Mouse (Mus musculus) intestine, embryonic 15.5 days (tissue): ENCODE measurements around the gene Cd83. TPM values are rescaled to one million over a fixed set of nuclear protein-coding genes. Genes with fewer than 3 reads are reported as not detected.

Source experiments
- ATAC-seq: fragments of 200-750 bp; cut with Nextera tagmentation; 2 replicates; pipeline ENCODE4 v1.8.0; 2017; ENCODE audit warnings: moderate TSS enrichment, moderate library complexity
- H3K27ac ChIP-seq: fragments of 300-500 bp; sonication (generic); 2 replicates; pipeline ENCODE4 v1.5.1; 2015; ENCODE audit warnings: mild to moderate bottlenecking, inconsistent platforms
- H3K27me3 ChIP-seq: fragments of 300-500 bp; sonication (generic); replicated peaks from 2 replicates; pipeline ENCODE4 v1.6.1; 2015; ENCODE audit warnings: inconsistent platforms
- H3K36me3 ChIP-seq: fragments of 300-500 bp; sonication (generic); 2 replicates; pipeline ENCODE4 v1.6.1; 2015; ENCODE audit warnings: inconsistent platforms
- H3K4me1 ChIP-seq: fragments of 300-500 bp; sonication (generic); replicated peaks from 2 replicates; pipeline ENCODE4 v1.6.1; 2015; ENCODE audit warnings: inconsistent platforms
- H3K4me2 ChIP-seq: fragments of 300-500 bp; sonication (generic); replicated peaks from 2 replicates; pipeline ENCODE4 v1.6.1; 2015; ENCODE audit warnings: mild to moderate bottlenecking, inconsistent platforms
- H3K4me3 ChIP-seq: fragments of 300-500 bp; sonication (generic); replicated peaks from 2 replicates; pipeline ENCODE4 v1.5.1; 2015; ENCODE audit warnings: inconsistent platforms
- H3K9ac ChIP-seq: fragments of 300-500 bp; sonication (generic); 2 replicates; pipeline ENCODE4 v1.6.1; 2015; ENCODE audit warnings: inconsistent platforms
- H3K9me3 ChIP-seq: fragments of 300-500 bp; sonication (generic); 2 replicates; pipeline ENCODE4 v1.6.1; 2016; ENCODE audit warnings: inconsistent platforms
- WGBS: fragments of 180-500 bp; shearing (Covaris S2); methylation state at CpG from one replicate; pipeline ENCODE4 v1.1.7; 2015; 5-methylcytosine and 5-hydroxymethylcytosine counted together
- polyA plus RNA-seq: library from polyadenylated mRNA; unstranded; fragments of >200 nt; fragmentation: Nextera tagmentation; extraction: Ambion mirVana; gene quantifications from 2 replicates; pipeline ENCODE4 v1.2.1, GENCODE M21; 2015

Cd83 gene
- polyA plus RNA-seq, 1 experiment from 2014 or later: 9.1 TPM

DNA sequence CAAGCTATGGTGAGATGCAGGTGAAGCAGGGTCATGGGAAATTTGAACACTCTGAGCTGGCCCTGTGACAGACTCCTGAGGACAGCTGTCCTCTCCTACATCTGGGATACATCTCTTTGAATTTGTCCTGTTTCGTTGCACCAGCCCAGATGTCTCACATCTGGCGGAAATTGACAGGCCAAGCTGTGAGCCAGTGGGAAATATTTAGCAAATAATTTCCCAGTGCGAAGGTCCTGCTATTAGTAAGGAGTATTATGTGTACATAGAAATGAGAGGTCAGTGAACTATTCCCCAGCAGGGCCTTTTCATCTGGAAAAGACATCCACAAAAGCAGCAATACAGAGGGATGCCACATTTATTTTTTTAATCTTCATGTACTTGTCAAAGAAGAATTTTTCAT is 17.4 kb downstream of the Cd83 start:
- ATAC-seq: no peak
- H3K4me2 ChIP-seq: no peak overlapping the region
- WGBS: 54% methylated on average over 3 of the region's 3 CpGs

DNA sequence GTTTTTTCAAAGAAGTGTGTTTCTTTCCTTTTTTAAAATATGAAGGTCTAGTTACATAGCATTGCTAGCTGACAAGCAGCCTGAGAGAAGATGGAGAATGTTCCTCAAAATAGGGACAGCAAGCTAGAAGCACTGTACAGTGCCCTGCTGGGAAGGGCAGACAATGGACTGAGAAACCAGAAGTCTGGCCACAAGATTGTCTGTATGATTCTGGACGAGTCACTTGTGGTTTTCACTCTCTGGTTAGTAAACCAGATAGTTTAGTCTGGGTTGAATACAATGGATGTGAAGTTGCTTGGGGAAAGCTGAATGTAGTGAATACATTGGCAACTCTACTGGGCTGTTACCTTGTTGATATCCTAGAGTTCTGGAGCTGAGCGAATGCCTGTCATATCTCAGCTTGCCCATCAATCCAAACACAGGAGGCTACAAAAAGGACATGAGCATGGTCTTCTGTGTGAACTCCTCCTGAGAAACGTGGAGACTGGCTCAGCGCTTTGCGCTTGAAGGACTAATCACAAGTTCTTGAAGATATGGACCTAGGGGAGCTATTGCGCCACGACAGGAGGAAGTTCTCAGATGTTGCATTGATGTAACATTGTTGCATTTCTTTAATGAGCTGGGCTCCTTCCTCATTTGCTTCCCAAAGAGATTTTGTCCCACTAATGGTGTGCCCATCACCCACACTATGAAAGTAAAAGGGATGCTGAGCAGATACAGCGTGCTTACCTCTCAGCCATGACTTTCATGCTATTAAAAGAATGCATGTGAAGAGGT is 18.0 kb downstream of the Cd83 start:
- H3K36me3 ChIP-seq: no peaks in the 10 kb centered on the region
- no peak for ATAC-seq
- no peaks in the 10 kb centered on the region for H3K9me3 ChIP-seq
- no peaks in the 10 kb centered on the region for H3K27me3 ChIP-seq
- H3K4me1 ChIP-seq: peaks cover 4% of the 10 kb centered on the region; the same call in 1 of the 2 replicates
- H3K27ac ChIP-seq: no peak overlapping the region
- H3K4me2 ChIP-seq: no peak overlapping the region
- H3K9ac ChIP-seq: no peak overlapping the region
- H3K4me3 ChIP-seq: no peak overlapping the region
- WGBS: 81% methylated on average over 8 of the region's 8 CpGs

More for the DNA sequence above, 17.4 kb downstream of the Cd83 start:
- no peak overlapping the region for H3K27ac ChIP-seq
- no peaks in the 10 kb centered on the region for H3K9me3 ChIP-seq
- H3K36me3 ChIP-seq: no peaks in the 10 kb centered on the region
- H3K9ac ChIP-seq: no peak overlapping the region
- no peak overlapping the region for H3K4me3 ChIP-seq
- H3K4me1 ChIP-seq: peaks cover 3% of the 10 kb centered on the region; the same call in 1 of the 2 replicates
- H3K27me3 ChIP-seq: no peaks in the 10 kb centered on the region

DNA sequence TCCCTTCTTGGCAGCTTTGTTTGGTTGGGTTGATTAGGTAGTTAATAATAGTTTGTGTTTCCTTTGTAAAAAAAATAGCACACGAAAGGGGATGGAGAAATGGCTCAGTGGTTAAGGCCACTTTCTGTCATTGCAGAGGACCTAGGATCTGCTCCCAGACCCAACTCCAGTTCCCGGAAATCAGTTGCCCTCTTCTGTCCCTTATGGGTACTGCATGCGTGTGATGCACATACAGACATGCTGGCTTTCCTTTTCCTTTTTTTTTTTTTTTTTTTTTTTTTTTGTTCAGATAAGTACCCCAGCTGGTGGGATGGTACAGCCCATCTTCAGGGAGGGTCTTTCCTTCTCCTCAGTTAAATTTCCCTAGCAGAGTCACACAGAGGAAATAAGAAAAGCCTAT is 20.1 kb downstream of the Cd83 start:
- H3K27ac ChIP-seq: no peak overlapping the region
- WGBS: 90% methylated on average over 3 of the region's 3 CpGs
- H3K4me1 ChIP-seq: peaks cover 4% of the 10 kb centered on the region; the same call in 1 of the 2 replicates
- H3K9ac ChIP-seq: no peak overlapping the region
- no peak overlapping the region for H3K4me3 ChIP-seq
- no peaks in the 10 kb centered on the region for H3K9me3 ChIP-seq
- H3K36me3 ChIP-seq: no peaks in the 10 kb centered on the region
- no peak overlapping the region for H3K4me2 ChIP-seq
- H3K27me3 ChIP-seq: no peaks in the 10 kb centered on the region
- no peak for ATAC-seq

DNA sequence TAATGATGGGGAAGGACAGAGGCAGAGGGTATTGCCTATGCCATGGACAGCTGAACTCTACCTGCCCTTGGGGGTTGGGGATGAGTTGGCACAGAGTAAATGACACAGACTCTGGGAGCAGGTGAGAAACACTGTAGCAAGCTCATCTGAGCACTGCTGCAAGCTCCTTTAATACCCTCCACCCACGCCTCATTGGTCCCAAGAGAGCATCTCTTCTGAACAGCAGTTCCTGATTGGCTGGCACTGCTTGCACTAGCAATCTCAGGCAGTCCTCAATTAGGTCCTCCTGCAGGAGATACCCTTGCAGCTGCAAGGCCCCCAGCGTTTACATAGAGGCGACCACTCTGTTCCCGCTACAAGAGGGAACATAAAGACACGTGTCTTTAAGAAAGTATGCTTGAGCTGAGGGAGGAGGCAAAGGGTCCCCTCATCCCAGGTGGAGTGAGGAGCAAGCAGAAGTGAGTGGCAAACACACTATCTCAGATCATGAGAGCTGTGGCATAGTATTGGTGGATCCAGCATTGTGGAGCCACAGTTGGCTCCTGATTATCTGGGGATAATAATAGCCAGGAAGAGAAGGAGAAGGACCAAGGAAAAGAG is 20.7 kb downstream of the Cd83 start:
- 82% methylated on average over 5 of the region's 5 CpGs for WGBS
- no peak overlapping the region for H3K4me3 ChIP-seq
- H3K9me3 ChIP-seq: no peaks in the 10 kb centered on the region
- H3K27ac ChIP-seq: no peak overlapping the region
- no peak overlapping the region for H3K9ac ChIP-seq
- H3K4me2 ChIP-seq: no peak overlapping the region
- H3K27me3 ChIP-seq: no peaks in the 10 kb centered on the region
- ATAC-seq: no peak
- peaks cover 4% of the 10 kb centered on the region; the same call in 1 of the 2 replicates for H3K4me1 ChIP-seq
- H3K36me3 ChIP-seq: no peaks in the 10 kb centered on the region

DNA sequence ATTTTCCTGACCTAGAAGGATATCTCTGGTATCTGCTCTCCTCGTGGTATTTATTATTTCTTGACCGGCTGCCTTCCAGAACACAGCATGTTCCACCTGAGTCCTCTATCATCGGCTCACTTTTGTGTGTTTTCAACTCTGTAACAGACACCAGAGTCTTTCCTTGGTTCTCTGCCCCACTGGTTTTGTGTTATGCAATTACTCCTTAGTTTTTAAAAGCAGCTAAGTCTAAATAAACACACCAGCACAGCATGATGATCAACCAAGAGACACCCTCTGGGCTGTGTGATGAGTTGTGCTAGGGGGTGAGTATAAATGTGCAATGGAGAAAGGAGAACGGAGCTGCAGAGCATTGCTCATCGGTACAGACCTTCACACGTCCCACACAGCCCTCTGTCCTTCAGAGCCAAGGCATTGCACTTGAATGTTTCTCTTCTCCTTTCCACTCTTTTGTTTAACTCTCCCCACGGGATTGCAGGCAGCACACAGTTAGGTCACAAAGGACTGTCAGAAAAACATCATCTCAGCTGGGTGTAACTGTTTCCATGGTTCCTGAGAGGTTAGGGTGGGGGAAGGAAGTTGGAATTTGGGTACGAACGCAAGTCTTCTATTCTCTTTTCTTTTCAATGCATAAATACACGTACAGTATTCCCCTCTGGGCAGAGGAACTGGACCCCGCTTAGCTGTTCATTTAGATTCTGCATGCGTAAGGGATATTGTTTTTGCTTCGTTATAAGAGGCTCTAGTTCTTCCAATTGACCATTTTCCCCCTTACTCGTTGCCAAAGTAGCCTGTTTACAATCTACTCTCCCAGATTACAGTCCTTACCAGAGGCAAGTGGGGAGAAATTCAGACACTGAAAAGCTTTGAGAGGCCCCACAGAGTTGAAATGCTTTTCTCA is 22.0 kb downstream of the Cd83 start:
- no peak overlapping the region for H3K9ac ChIP-seq
- H3K4me3 ChIP-seq: no peak overlapping the region
- peaks cover 4% of the 10 kb centered on the region; the same call in 1 of the 2 replicates for H3K4me1 ChIP-seq
- no peak overlapping the region for H3K27ac ChIP-seq
- ATAC-seq: no peak
- H3K4me2 ChIP-seq: no peak overlapping the region
- no peaks in the 10 kb centered on the region for H3K9me3 ChIP-seq
- H3K36me3 ChIP-seq: no peaks in the 10 kb centered on the region
- H3K27me3 ChIP-seq: no peaks in the 10 kb centered on the region
- WGBS: 68% methylated on average over 14 of the region's 14 CpGs

DNA sequence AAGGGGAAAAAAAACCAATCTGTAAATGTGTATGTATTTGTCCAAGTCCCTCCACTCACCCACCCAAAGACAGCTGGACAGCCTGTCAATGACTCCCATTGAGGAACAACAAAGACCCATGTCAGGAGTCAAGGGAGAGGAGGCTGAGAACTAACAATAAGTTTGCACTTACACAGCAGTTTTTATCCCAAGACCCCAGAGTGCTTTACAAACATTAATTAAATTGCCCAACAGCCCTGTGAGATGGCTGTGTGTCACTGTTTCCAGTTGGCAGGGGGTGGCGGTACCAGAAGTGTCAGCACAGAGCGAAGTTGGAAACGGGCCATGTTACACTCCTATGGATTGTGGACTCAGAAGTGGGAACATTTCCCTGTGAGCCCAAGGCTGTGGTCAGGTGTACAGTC is 22.7 kb downstream of the Cd83 start:
- peaks cover 4% of the 10 kb centered on the region; the same call in 1 of the 2 replicates for H3K4me1 ChIP-seq
- WGBS: 76% methylated on average over 3 of the region's 3 CpGs
- ATAC-seq: no peak
- H3K27ac ChIP-seq: no peak overlapping the region
- H3K4me2 ChIP-seq: no peak overlapping the region
- no peaks in the 10 kb centered on the region for H3K36me3 ChIP-seq
- no peaks in the 10 kb centered on the region for H3K9me3 ChIP-seq
- H3K27me3 ChIP-seq: no peaks in the 10 kb centered on the region
- H3K4me3 ChIP-seq: no peak overlapping the region
- H3K9ac ChIP-seq: no peak overlapping the region

DNA sequence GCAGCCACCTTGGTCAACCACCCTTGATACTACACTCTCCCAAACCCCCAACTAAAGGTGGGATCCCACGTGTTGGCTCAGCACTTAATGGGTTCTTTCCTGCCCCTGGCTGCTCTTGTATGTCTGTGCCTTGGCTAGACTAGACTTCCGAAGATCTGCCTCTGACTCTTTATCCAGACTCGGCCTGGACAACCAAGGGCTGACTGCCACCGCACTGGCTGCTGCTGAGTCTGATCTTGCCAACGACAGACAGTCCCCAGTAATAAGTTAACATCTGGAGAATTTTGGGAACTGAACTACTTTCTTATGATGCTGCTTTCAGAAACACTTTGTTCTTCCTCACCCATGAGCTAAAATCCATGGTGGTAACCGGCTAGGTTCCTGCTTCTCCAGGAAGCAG is 26.0 kb downstream of the Cd83 start:
- Histone ChIP-seq H3K4me2 (no peak overlapping the region), H3K4me3 (no peak overlapping the region), H3K27ac (no peak overlapping the region), H3K36me3 (no peaks in the 10 kb centered on the region), H3K27me3 (no peaks in the 10 kb centered on the region), H3K4me1 (peaks cover 4% of the 10 kb centered on the region; the same call in 1 of the 2 replicates), H3K9ac (no peak overlapping the region), H3K9me3 (no peaks in the 10 kb centered on the region)
- ATAC-seq: no peak
- WGBS: 83% methylated on average over 6 of the region's 6 CpGs

DNA sequence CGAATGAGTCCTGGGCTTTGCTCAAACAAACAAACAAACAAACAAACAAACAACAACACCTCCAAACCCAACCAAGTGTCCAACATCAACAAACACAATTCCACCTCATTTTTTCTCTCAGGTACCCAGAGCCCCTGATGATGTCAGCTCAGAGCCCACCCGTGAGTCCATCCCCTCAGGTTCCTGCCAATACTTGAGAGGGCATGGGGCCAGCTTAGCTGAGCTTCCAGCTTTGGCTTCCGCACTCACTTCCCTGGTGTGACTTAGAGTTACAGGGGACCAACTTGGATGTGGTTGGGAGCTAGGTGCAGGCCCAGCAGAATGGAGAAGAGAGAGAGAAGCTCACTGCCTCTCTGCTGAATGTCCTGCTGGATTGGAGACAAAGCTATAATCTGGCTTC is 27.3 kb downstream of the Cd83 start:
- 89% methylated on average over 3 of the region's 3 CpGs for WGBS
- ATAC-seq: no peak

DNA sequence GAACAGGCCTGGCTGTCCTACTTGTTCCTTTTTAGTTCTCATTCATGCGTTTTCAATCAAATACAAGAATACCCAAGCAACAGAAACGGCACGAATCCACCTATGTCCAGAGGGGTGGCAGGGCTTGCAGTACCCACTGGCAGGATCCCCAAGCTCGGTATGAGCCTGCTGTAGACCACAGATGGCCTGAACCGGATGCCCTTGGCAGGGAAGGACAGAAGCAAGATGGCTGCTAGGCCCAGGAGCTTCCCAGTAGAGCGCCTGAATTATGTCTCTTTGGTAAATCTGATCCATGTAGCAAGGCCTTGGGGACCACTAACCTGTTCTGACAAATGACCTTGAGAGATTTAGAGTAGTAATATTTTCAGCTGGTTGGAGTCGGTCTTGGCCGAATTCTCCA is 28.9 kb downstream of the Cd83 start:
- WGBS: 86% methylated on average over 8 of the region's 8 CpGs
- H3K9ac ChIP-seq: no peak overlapping the region
- H3K27ac ChIP-seq: no peak overlapping the region
- ATAC-seq: no peak
- no peaks in the 10 kb centered on the region for H3K27me3 ChIP-seq
- no peak overlapping the region for H3K4me2 ChIP-seq
- H3K4me1 ChIP-seq: no peaks in the 10 kb centered on the region
- no peaks in the 10 kb centered on the region for H3K36me3 ChIP-seq
- no peak overlapping the region for H3K4me3 ChIP-seq
- no peaks in the 10 kb centered on the region for H3K9me3 ChIP-seq

More for the DNA sequence above, 27.3 kb downstream of the Cd83 start:
- no peak overlapping the region for H3K4me3 ChIP-seq
- H3K27me3 ChIP-seq: no peaks in the 10 kb centered on the region
- H3K9me3 ChIP-seq: no peaks in the 10 kb centered on the region
- H3K4me2 ChIP-seq: no peak overlapping the region
- no peak overlapping the region for H3K9ac ChIP-seq
- peaks cover 3% of the 10 kb centered on the region; the same call in 1 of the 2 replicates for H3K4me1 ChIP-seq
- no peak overlapping the region for H3K27ac ChIP-seq
- no peaks in the 10 kb centered on the region for H3K36me3 ChIP-seq

DNA sequence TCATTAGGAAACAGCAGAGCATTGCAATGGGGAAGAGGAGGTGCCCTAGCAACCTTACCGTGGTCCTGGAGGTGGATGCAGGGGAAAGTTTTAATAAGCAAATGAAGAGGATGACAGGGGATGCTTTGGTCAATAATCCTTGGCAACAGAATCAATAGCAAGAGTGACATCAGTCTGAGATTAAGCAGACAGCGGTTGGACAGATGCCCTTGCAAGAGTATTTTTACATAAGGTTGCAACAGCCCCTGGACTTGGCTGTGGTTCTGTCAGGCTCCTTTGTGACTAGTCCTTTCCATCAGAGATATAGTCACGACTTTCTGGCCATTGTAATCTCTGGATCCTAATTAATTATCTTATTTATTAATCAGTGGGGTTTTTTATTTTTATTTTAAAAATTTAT is 32.9 kb downstream of the Cd83 start:
- Histone ChIP-seq H3K9me3 (no peaks in the 10 kb centered on the region), H3K9ac (no peak overlapping the region), H3K4me3 (no peak overlapping the region), H3K27me3 (no peaks in the 10 kb centered on the region), H3K4me2 (no peak overlapping the region), H3K4me1 (0 out of 2 replicates have a peak, but pooled peaks cover 2% of the 10 kb centered on the region), H3K27ac (no peak overlapping the region), H3K36me3 (no peaks in the 10 kb centered on the region)
- WGBS: 77% methylated on average over 3 of the region's 3 CpGs
- ATAC-seq: no peak

DNA sequence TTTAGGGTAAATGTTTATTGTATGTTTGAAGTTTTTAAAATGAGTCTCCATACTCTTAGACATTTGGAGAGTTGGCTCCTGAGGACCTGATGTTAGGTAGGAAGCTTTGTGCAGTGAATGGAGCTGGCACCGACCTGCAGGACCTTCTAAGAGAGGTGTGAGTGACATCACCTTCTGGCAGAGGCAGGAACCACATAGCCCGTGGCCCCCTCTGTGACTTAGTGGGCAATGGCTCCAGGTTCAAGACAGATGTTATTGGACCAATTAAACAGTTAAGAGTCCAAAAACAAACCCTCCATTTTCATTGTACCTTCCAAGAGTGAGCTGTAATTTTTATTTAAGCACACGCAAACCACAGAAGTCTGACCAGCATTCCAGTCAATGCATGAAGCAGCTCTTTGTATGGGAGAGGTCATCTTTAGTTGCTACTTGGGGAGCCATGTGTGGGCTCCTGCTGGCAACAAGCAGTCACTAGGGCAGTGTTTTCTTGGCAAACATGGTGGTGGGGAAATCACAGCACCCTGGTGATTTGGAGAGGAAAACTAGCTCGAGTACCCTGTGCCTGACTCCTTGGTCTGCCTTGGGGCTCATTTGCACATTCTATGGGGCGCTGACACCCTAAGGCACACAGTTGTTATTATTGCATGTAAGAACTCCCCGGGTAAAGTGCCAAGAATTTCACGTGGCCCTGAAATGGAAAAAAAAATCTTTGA is 33.9 kb downstream of the Cd83 start:
- H3K4me1 ChIP-seq: 0 out of 2 replicates have a peak, but pooled peaks cover 2% of the 10 kb centered on the region
- H3K9ac ChIP-seq: no peak overlapping the region
- no peaks in the 10 kb centered on the region for H3K27me3 ChIP-seq
- H3K4me3 ChIP-seq: no peak overlapping the region
- 70% methylated on average over 7 of the region's 7 CpGs for WGBS
- no peak overlapping the region for H3K27ac ChIP-seq
- no peaks in the 10 kb centered on the region for H3K9me3 ChIP-seq
- H3K4me2 ChIP-seq: no peak overlapping the region
- no peak for ATAC-seq
- no peaks in the 10 kb centered on the region for H3K36me3 ChIP-seq

DNA sequence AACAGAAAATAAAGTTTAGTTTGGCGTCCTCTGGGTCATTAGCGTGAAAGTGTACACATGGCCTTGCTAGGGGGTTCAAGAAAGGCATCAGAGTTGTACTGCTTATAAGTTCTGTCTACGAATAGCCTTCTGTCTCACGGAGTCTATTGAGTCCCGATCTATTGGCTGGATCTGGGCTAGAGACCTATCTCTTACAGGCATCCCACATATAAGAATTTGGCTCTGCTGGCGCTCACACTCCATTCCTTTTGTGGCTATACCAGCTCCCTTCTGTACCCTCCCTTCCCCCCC is 34.4 kb downstream of the Cd83 start:
- H3K4me2 ChIP-seq: no peak overlapping the region
- 0 out of 2 replicates have a peak, but pooled peaks cover 2% of the 10 kb centered on the region for H3K4me1 ChIP-seq
- H3K27me3 ChIP-seq: no peaks in the 10 kb centered on the region
- no peaks in the 10 kb centered on the region for H3K9me3 ChIP-seq
- 75% methylated on average over 6 of the region's 6 CpGs for WGBS
- no peak for ATAC-seq
- no peak overlapping the region for H3K4me3 ChIP-seq
- no peak overlapping the region for H3K9ac ChIP-seq
- no peaks in the 10 kb centered on the region for H3K36me3 ChIP-seq
- no peak overlapping the region for H3K27ac ChIP-seq
